Mouse (Mus musculus): ENCODE measurements at regions not wholly inside any gene's neighbourhood (a gene's known extent, or its start where the extent isn't known, plus 50 kb on each side); places are given as distances from the start of the nearest gene placed in this dataset.
"Not testable (repeated sequence)": the region's sequence is repeated elsewhere in the genome, so short reads cannot be mapped to it uniquely, and the experiment has no call there.

GRCm38 (mm10) chr17:59179018-59179417 lies 165.8 kb upstream of the Nudt12 start:
- H3K9me3 ChIP-seq (ENCODE audit: control insufficient read depth, low read length) = no peaks in the 10 kb centered on the region
- no peak overlapping the region for H3K27ac ChIP-seq (replicated peaks; ENCODE audit: low read depth, low read length)
- H3K27me3 ChIP-seq (ENCODE audit: control insufficient read depth, insufficient read depth, low read length) = no peaks in the 10 kb centered on the region
- no peaks in the 10 kb centered on the region for H3K36me3 ChIP-seq (ENCODE audit: control insufficient read depth, insufficient read depth, low read length)
- 93% methylated on average over 2 of the region's 2 CpGs for WGBS
- no peak overlapping the region for H3K4me3 ChIP-seq (ENCODE audit: low read depth, low read length)
- DNase-seq (ENCODE audit: low spot score) (no peak), ATAC-seq (ENCODE audit: insufficient number of reproducible peaks, low FRiP score, low TSS enrichment, low read depth) (no peak)
- no peak overlapping the region for H3K9ac ChIP-seq (ENCODE audit: low read length)
- no peak overlapping the region for H3K4me2 ChIP-seq (ENCODE audit: low read depth, severe bottlenecking)
- H3K4me1 ChIP-seq (ENCODE audit: control insufficient read depth, insufficient read depth, low read length) = peaks cover 4% of the 10 kb centered on the region; the same call in 1 of the 2 replicates

- Histone ChIP-seq H3K4me2 (ENCODE audit: low read depth, severe bottlenecking) (no peak overlapping the region), H3K36me3 (ENCODE audit: control insufficient read depth, insufficient read depth, low read length) (no peaks in the 10 kb centered on the region), H3K4me3 (ENCODE audit: low read depth, low read length) (no peak overlapping the region), H3K4me1 (ENCODE audit: control insufficient read depth, insufficient read depth, low read length) (no peaks in the 10 kb centered on the region), H3K9me3 (ENCODE audit: control insufficient read depth, low read length) (no peaks in the 10 kb centered on the region), H3K9ac (ENCODE audit: low read length) (no peak overlapping the region), H3K27me3 (ENCODE audit: control insufficient read depth, insufficient read depth, low read length) (no peaks in the 10 kb centered on the region), H3K27ac (replicated peaks; ENCODE audit: low read depth, low read length) (no peak overlapping the region)
- WGBS = 79% methylated on average over 2 of the region's 2 CpGs
- ATAC-seq (ENCODE audit: insufficient number of reproducible peaks, low FRiP score, low TSS enrichment, low read depth) (no peak), DNase-seq (ENCODE audit: low spot score) (no peak)
Observed at GRCm38 (mm10) chr17:59156345-59156744, 143.2 kb upstream of the Nudt12 start.

- Histone ChIP-seq H3K9ac (ENCODE audit: low read length) (no peak overlapping the region), H3K27me3 (ENCODE audit: control insufficient read depth, insufficient read depth, low read length) (no peaks in the 10 kb centered on the region), H3K36me3 (ENCODE audit: control insufficient read depth, insufficient read depth, low read length) (no peaks in the 10 kb centered on the region), H3K27ac (replicated peaks; ENCODE audit: low read depth, low read length) (no peak overlapping the region), H3K9me3 (ENCODE audit: control insufficient read depth, low read length) (no peaks in the 10 kb centered on the region), H3K4me1 (ENCODE audit: control insufficient read depth, insufficient read depth, low read length) (no peaks in the 10 kb centered on the region), H3K4me2 (ENCODE audit: low read depth, severe bottlenecking) (no peak overlapping the region), H3K4me3 (ENCODE audit: low read depth, low read length) (no peak overlapping the region)
- ATAC-seq (ENCODE audit: insufficient number of reproducible peaks, low FRiP score, low TSS enrichment, low read depth) (no peak), DNase-seq (ENCODE audit: low spot score) (no peak)
- 61% methylated on average over 1 of the region's 1 CpGs for WGBS
Observed at GRCm38 (mm10) chr17:59143760-59144157, 130.6 kb upstream of the Nudt12 start.

- Histone ChIP-seq H3K27me3 (ENCODE audit: control insufficient read depth, insufficient read depth, low read length) (no peaks in the 10 kb centered on the region), H3K4me2 (ENCODE audit: low read depth, severe bottlenecking) (no peak overlapping the region), H3K4me1 (ENCODE audit: control insufficient read depth, insufficient read depth, low read length) (no peaks in the 10 kb centered on the region), H3K4me3 (ENCODE audit: low read depth, low read length) (no peak overlapping the region), H3K36me3 (ENCODE audit: control insufficient read depth, insufficient read depth, low read length) (no peaks in the 10 kb centered on the region), H3K9ac (ENCODE audit: low read length) (no peak overlapping the region), H3K9me3 (ENCODE audit: control insufficient read depth, low read length) (no peaks in the 10 kb centered on the region), H3K27ac (replicated peaks; ENCODE audit: low read depth, low read length) (no peak overlapping the region)
- DNase-seq (ENCODE audit: low spot score) (no peak), ATAC-seq (ENCODE audit: insufficient number of reproducible peaks, low FRiP score, low TSS enrichment, low read depth) (no peak)
- 90% methylated on average over 10 of the region's 10 CpGs for WGBS
Observed at GRCm38 (mm10) chr17:59142995-59143759, 130.0 kb upstream of the Nudt12 start.

- H3K4me3 ChIP-seq (ENCODE audit: low read depth, low read length) = no peak overlapping the region
- no peaks in the 10 kb centered on the region for H3K27me3 ChIP-seq (ENCODE audit: control insufficient read depth, insufficient read depth, low read length)
- H3K4me2 ChIP-seq (ENCODE audit: low read depth, severe bottlenecking) = no peak overlapping the region
- ATAC-seq (ENCODE audit: insufficient number of reproducible peaks, low FRiP score, low TSS enrichment, low read depth) (no peak), DNase-seq (ENCODE audit: low spot score) (no peak)
- no peak overlapping the region for H3K27ac ChIP-seq (replicated peaks; ENCODE audit: low read depth, low read length)
- no peak overlapping the region for H3K9ac ChIP-seq (ENCODE audit: low read length)
- no peaks in the 10 kb centered on the region for H3K36me3 ChIP-seq (ENCODE audit: control insufficient read depth, insufficient read depth, low read length)
- H3K9me3 ChIP-seq (ENCODE audit: control insufficient read depth, low read length) = no peaks in the 10 kb centered on the region
- H3K4me1 ChIP-seq (ENCODE audit: control insufficient read depth, insufficient read depth, low read length) = no peaks in the 10 kb centered on the region
- 91% methylated on average over 2 of the region's 2 CpGs for WGBS
Observed at GRCm38 (mm10) chr17:59138791-59139190, 125.6 kb upstream of the Nudt12 start.

GRCm38 (mm10) chr17:59099376-59099775 lies 86.2 kb upstream of the Nudt12 start:
- DNase-seq (ENCODE audit: low spot score) (peak; percentile 58), ATAC-seq (ENCODE audit: insufficient number of reproducible peaks, low FRiP score, low TSS enrichment, low read depth) (no peak; the same call in 1 of the 2 replicates)
- Histone ChIP-seq H3K9me3 (ENCODE audit: control insufficient read depth, low read length) (no peaks in the 10 kb centered on the region), H3K27ac (replicated peaks; ENCODE audit: low read depth, low read length) (no peak overlapping the region), H3K27me3 (ENCODE audit: control insufficient read depth, insufficient read depth, low read length) (no peaks in the 10 kb centered on the region), H3K9ac (ENCODE audit: low read length) (no peak overlapping the region), H3K36me3 (ENCODE audit: control insufficient read depth, insufficient read depth, low read length) (no peaks in the 10 kb centered on the region), H3K4me3 (ENCODE audit: low read depth, low read length) (no peak overlapping the region), H3K4me1 (ENCODE audit: control insufficient read depth, insufficient read depth, low read length) (no peaks in the 10 kb centered on the region), H3K4me2 (ENCODE audit: low read depth, severe bottlenecking) (no peak overlapping the region)
- 13% methylated on average over 5 of the region's 5 CpGs for WGBS

GRCm38 (mm10) chr17:59076846-59077245 lies 63.7 kb upstream of the Nudt12 start:
- not testable (repeated sequence) for DNase-seq (ENCODE audit: low spot score); H3K9me3 ChIP-seq (ENCODE audit: control insufficient read depth, low read length); H3K27ac ChIP-seq (replicated peaks; ENCODE audit: low read depth, low read length); H3K36me3 ChIP-seq (ENCODE audit: control insufficient read depth, insufficient read depth, low read length); H3K4me2 ChIP-seq (ENCODE audit: low read depth, severe bottlenecking); ATAC-seq (ENCODE audit: insufficient number of reproducible peaks, low FRiP score, low TSS enrichment, low read depth); H3K27me3 ChIP-seq (ENCODE audit: control insufficient read depth, insufficient read depth, low read length); H3K9ac ChIP-seq (ENCODE audit: low read length); H3K4me1 ChIP-seq (ENCODE audit: control insufficient read depth, insufficient read depth, low read length); H3K4me3 ChIP-seq (ENCODE audit: low read depth, low read length)
- WGBS = 91% methylated on average over 2 of the region's 6 CpGs

- not testable (repeated sequence) for DNase-seq (ENCODE audit: low spot score); H3K4me2 ChIP-seq (ENCODE audit: low read depth, severe bottlenecking); H3K9ac ChIP-seq (ENCODE audit: low read length); ATAC-seq (ENCODE audit: insufficient number of reproducible peaks, low FRiP score, low TSS enrichment, low read depth); H3K4me1 ChIP-seq (ENCODE audit: control insufficient read depth, insufficient read depth, low read length); H3K9me3 ChIP-seq (ENCODE audit: control insufficient read depth, low read length); H3K36me3 ChIP-seq (ENCODE audit: control insufficient read depth, insufficient read depth, low read length); H3K4me3 ChIP-seq (ENCODE audit: low read depth, low read length); H3K27me3 ChIP-seq (ENCODE audit: control insufficient read depth, insufficient read depth, low read length); H3K27ac ChIP-seq (replicated peaks; ENCODE audit: low read depth, low read length)
- WGBS = 89% methylated on average over 2 of the region's 6 CpGs
Observed at GRCm38 (mm10) chr17:59076361-59076760, 63.2 kb upstream of the Nudt12 start.

Measured in limb, embryonic 11.5 days (tissue).